Mouse (Mus musculus) hindbrain, embryonic 14.5 days (tissue): Measurements from ENCODE around the gene Zg16. TPM values are rescaled to one million over a fixed set of nuclear protein-coding genes. Genes with fewer than 3 reads are reported as not detected.
"Not testable (repeated sequence)": the region's sequence is repeated elsewhere in the genome, so short reads cannot be mapped to it uniquely, and the experiment has no call there.

Source experiments
- ATAC-seq: fragments of 200-750 bp; cut with Nextera tagmentation; 2 replicates; pipeline ENCODE4 v1.8.0; 2017; ENCODE audit warnings: moderate number of reproducible peaks, mild to moderate bottlenecking, moderate TSS enrichment, moderate library complexity; ENCODE audit not compliant: low FRiP score
- DNase-seq: peaks from one replicate; pipeline ENCODE4 v3.0.0-alpha.2; 2015; ENCODE audit warnings: low spot score
- H3K27ac ChIP-seq: fragments of 300-500 bp; sonication (generic); 2 replicates; pipeline ENCODE4 v1.5.1; 2014; ENCODE audit warnings: mild to moderate bottlenecking, moderate library complexity
- H3K27me3 ChIP-seq: fragments of 300-500 bp; sonication (generic); 2 replicates; pipeline ENCODE4 v1.6.1; 2014; ENCODE audit warnings: mild to moderate bottlenecking, low read length, mixed read lengths; ENCODE audit not compliant: control insufficient read depth, insufficient read depth
- H3K36me3 ChIP-seq: fragments of 300-500 bp; sonication (generic); replicated peaks from 2 replicates; pipeline ENCODE4 v1.6.1; 2014; ENCODE audit not compliant: control insufficient read depth, insufficient read depth
- H3K4me1 ChIP-seq: fragments of 300-500 bp; sonication (generic); replicated peaks from 2 replicates; pipeline ENCODE4 v1.6.1; 2014; ENCODE audit warnings: antibody characterized with exemption, low read length, mixed read lengths; ENCODE audit not compliant: control insufficient read depth, insufficient read depth
- H3K4me2 ChIP-seq: fragments of 300-500 bp; sonication (generic); replicated peaks from 2 replicates; pipeline ENCODE4 v1.6.1; 2014; ENCODE audit warnings: mild to moderate bottlenecking, moderate library complexity
- H3K4me3 ChIP-seq: fragments of 300-500 bp; sonication (generic); replicated peaks from 2 replicates; pipeline ENCODE4 v1.5.1; 2014; ENCODE audit warnings: mild to moderate bottlenecking, low read length
- H3K9ac ChIP-seq: fragments of 300-500 bp; sonication (generic); 2 replicates; pipeline ENCODE4 v1.6.1; 2014
- H3K9me3 ChIP-seq: fragments of 300-500 bp; sonication (generic); 2 replicates; pipeline ENCODE4 v1.6.1; 2016; ENCODE audit warnings: low read length; ENCODE audit not compliant: control insufficient read depth
- WGBS: fragments of 180-500 bp; shearing (Covaris S2); extraction: QIAGEN DNeasy Blood & Tissue Kit; methylation state at CpG from one replicate; pipeline ENCODE4 v1.1.7; 2014; 5-methylcytosine and 5-hydroxymethylcytosine counted together
- polyA plus RNA-seq: library from polyadenylated mRNA; unstranded; fragments of >200 nt; fragmentation: Nextera tagmentation; extraction: Ambion mirVana; gene quantifications from 2 replicates; pipeline ENCODE4 v1.2.1, GENCODE M21; 2014

Zg16 gene
- polyA plus RNA-seq, 1 experiment from 2014 or later = not detected

GRCm38 (mm10) chr7:127091114-127091896 lies 4.2 kb upstream of the Zg16 start, which contains the start of gene AI467606:
Gene AI467606 (plus strand): TSS chr7:127091359.
- no peak within 1 kb of the TSS; the same call in 1 of the 2 replicates for H3K4me2 ChIP-seq
- 79% methylated on average over 16 of the region's 16 CpGs for WGBS
- no peak for DNase-seq

DNA sequence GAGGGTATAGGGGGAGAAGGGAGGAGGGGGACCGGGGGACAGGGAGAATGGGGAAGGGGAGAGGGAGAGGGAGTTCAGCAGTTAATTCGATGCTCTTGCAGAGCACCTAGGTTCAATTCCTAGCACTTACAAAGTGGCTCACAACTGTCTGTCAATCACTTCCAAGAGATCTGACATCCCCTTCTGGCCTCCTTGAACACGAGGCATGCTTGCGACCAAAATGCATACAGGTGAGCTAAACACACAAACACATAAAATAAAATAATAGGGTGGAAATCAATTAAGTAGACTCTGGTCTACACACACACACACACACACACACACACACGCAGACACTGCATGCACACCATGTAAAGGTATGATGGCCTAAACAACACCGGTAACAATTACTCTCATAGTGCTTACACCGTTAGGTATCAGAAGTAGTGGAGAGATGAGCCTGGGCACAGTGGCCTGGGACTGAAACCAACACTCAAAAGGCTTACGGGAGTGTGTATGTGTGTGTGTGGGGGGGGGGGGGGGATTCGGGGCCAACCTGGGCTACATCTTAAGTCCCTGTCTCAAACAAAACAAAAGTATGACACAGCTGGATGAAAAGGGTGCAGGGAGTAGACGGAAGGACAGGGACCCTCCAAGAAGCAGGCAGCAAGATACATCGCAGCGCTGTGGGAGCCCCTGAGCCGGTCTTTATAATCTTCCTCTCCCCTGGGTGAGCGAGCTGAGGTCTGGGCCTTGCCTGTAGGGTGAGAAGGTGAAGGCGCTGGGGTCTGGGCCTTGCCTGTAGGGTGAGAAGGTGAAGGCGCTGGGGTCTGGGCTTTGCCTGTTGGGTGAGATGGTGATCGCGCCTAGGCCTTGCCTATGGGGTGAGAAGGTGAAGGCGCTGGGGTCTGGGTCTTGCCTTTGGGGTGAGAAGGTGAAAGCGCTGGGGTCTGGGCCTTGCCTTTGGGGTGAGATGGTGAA lies 3.3 kb upstream of the Zg16 start:
- Histone ChIP-seq H3K9ac (no peak overlapping the region), H3K9me3 (no peaks in the 10 kb centered on the region), H3K4me3 (no peak overlapping the region), H3K4me1 (no peaks in the 10 kb centered on the region), H3K36me3 (no peaks in the 10 kb centered on the region), H3K4me2 (no peak overlapping the region), H3K27ac (no peak overlapping the region), H3K27me3 (no peaks in the 10 kb centered on the region)
- DNase-seq = no peak
- ATAC-seq = no peak
- 88% methylated on average over 20 of the region's 20 CpGs for WGBS

More at GRCm38 (mm10) chr7:127091114-127091896, 4.2 kb upstream of the Zg16 start, which contains the start of gene AI467606:
- no peaks in the 10 kb centered on the region for H3K36me3 ChIP-seq
- no peak within 1 kb of the TSS for H3K4me3 ChIP-seq
- H3K9me3 ChIP-seq = no peaks in the 10 kb centered on the region
- H3K27ac ChIP-seq = no peak within 1 kb of the TSS
- H3K4me1 ChIP-seq = no peaks in the 10 kb centered on the region
- ATAC-seq = no peak
- no peaks in the 10 kb centered on the region for H3K27me3 ChIP-seq
- H3K9ac ChIP-seq = no peak within 1 kb of the TSS

DNA sequence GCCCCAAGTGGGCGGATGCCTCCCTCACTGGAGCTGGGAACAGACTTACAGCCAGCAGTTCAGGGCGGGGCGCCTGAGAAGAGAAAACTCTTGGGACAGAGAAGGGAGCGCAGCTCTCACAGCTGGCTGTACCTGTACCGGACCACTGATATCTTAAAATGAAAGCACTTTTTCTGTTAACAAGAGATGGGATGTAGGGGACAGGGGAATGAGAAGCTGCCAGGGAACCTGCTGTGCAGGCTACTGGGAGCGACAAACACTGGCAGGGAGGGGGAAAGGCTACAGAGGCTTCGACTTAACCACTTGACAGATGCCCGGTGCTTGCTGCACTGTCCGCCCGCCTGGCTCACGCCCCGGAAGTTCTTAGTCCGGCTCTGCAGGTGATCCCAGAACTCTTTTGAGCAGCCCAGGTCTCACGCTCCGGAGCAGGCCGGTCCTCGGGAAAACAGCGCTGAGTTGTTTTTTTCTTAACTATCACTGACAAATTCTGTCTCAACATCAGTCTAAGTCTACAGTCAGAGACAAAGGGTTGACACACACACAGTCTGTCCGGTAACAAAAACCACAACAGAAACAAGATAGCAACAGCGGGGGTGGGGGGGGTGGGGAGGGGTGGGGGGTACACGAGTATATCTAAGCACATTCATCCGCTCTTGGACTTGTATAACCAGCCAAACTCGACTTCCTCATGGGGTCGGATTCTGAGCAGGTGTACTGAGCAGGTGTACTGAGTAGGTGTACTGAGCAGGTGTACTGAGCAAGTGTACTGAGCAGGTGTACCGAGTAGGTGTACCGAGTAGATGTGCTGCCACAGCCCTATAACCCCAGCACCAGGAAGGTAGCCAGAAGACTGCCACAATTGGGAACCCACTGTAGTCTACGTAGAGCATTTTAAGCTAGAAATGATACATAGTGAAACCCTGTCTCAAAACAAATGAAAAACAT lies 2.0 kb upstream of the Zg16 start:
- DNase-seq = no peak

DNA sequence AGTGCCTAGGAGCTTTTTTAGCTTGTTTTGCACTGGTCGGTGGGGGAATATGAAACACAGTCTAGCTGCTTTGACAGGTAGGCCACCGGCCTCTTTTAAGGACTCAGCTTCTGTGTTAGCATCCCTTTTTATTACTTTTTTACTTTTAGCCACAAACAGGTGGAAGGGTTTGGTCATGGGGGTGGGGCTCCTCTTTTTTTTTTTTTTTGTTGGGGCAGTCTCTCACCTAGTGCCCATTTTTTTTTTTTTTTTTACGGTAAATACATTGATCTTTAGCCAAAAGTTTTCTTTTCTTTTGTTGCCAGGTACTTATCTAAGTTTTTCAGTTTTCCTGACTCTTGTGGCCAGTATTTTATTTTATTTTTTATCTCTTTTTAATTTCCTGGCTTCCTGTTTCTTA lies 955 bp upstream of the Zg16 start:
- 82% methylated on average over 3 of the region's 3 CpGs for WGBS
- H3K36me3 ChIP-seq = no peaks in the 10 kb centered on the region
- H3K4me2 ChIP-seq = no peak overlapping the region
- DNase-seq = no peak
- no peaks in the 10 kb centered on the region for H3K9me3 ChIP-seq
- no peaks in the 10 kb centered on the region for H3K4me1 ChIP-seq
- H3K9ac ChIP-seq = no peak overlapping the region
- H3K27me3 ChIP-seq = no peaks in the 10 kb centered on the region
- no peak overlapping the region for H3K4me3 ChIP-seq
- no peak for ATAC-seq
- no peak overlapping the region for H3K27ac ChIP-seq

More for the DNA sequence above, 2.0 kb upstream of the Zg16 start:
- ATAC-seq = no peak
- WGBS = 21% methylated on average over 27 of the region's 27 CpGs
- Histone ChIP-seq H3K9ac (peak overlapping the region; percentile 47; the same call in 1 of the 2 replicates), H3K9me3 (no peaks in the 10 kb centered on the region), H3K27me3 (no peaks in the 10 kb centered on the region), H3K4me3 (0 out of 2 replicates have a peak overlapping the region, but pooled peaks have one; percentile 5), H3K27ac (no peak overlapping the region), H3K4me1 (no peaks in the 10 kb centered on the region), H3K4me2 (peak overlapping the region; percentile 52), H3K36me3 (no peaks in the 10 kb centered on the region)

DNA sequence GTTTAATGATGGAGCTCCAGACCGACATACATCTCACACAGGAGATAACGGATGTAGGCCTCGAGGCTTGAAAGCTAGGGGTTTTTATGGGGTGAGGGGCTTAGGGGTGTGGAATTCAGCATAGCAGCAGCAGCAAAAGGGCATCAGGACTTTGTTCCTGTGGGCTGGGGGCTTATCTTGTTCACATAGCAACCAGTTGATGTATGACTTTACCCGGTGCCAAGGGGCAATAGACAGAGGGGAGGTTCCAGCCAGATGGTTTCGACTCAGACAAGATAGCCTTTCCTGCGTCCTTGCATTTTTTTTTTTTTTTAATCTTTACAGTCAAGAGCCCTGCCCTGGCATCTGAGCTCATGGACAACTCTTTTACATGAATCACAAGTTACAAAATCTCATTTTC lies 1.4 kb downstream of the Zg16 start:
- H3K36me3 ChIP-seq, H3K9ac ChIP-seq, H3K27ac ChIP-seq, H3K27me3 ChIP-seq, H3K4me3 ChIP-seq, H3K4me2 ChIP-seq, H3K9me3 ChIP-seq, DNase-seq, H3K4me1 ChIP-seq, ATAC-seq: not testable (repeated sequence)
- WGBS = 75% methylated on average over 6 of the region's 6 CpGs

GRCm38 (mm10) chr7:127084794-127085193 lies 2.3 kb downstream of the Zg16 start:
- 86% methylated on average over 2 of the region's 2 CpGs for WGBS
- ATAC-seq = no peak
- no peaks in the 10 kb centered on the region for H3K9me3 ChIP-seq

DNA sequence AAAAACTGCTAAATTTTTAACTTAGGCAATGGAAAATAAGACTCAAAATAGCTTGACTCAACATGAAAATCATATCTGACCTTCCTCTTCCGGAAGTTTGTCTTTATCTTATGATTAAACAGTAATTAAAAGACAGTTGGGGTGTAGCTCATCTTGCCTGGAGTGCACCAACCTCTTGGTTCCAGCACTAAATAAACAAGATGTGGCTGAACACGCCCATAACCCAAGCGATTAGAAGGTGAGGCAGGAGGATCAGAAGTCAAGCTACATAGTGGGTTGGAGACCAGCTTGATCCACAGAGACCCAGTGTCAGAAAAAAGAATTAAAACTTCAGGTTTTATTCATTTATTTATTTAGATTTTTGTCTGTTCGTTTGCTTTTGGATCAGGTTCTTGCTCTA lies 3.4 kb downstream of the Zg16 start:
- no peaks in the 10 kb centered on the region for H3K4me1 ChIP-seq
- ATAC-seq (no peak), DNase-seq (no peak)
- no peak overlapping the region for H3K27ac ChIP-seq
- no peak overlapping the region for H3K4me3 ChIP-seq
- H3K9me3 ChIP-seq = no peaks in the 10 kb centered on the region
- 86% methylated on average over 4 of the region's 4 CpGs for WGBS
- no peaks in the 10 kb centered on the region for H3K27me3 ChIP-seq
- no peak overlapping the region for H3K4me2 ChIP-seq
- no peaks in the 10 kb centered on the region for H3K36me3 ChIP-seq
- no peak overlapping the region for H3K9ac ChIP-seq

More at GRCm38 (mm10) chr7:127084794-127085193, 2.3 kb downstream of the Zg16 start:
- H3K36me3 ChIP-seq = no peaks in the 10 kb centered on the region
- no peak overlapping the region for H3K4me3 ChIP-seq
- no peaks in the 10 kb centered on the region for H3K4me1 ChIP-seq
- no peak overlapping the region for H3K4me2 ChIP-seq
- H3K27me3 ChIP-seq = no peaks in the 10 kb centered on the region
- DNase-seq = no peak
- H3K9ac ChIP-seq = no peak overlapping the region
- no peak overlapping the region for H3K27ac ChIP-seq

DNA sequence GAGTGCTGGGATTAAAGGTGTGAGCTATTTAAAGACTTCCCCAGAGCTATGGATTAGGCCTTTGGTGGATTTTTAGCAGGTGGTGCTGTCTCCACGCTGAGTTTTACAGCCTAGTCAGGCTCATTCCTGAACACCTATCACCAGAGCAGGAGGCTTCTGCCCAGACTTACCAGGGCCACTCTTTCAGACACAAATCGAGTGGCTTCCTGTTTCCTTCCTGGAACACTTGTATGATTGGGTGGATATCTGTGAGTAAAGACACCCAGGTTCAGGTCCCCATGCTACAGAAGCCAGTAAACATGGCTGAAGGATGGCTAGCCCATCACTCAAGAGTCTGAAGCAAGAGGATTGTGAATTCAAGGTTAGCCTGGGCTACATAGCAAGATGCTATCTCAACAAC lies 4.1 kb downstream of the Zg16 start:
- H3K27ac ChIP-seq = no peak overlapping the region

More for the DNA sequence above, 4.1 kb downstream of the Zg16 start:
- H3K4me3 ChIP-seq = no peak overlapping the region
- ATAC-seq (no peak), DNase-seq (no peak)
- H3K9ac ChIP-seq = no peak overlapping the region
- H3K9me3 ChIP-seq = no peaks in the 10 kb centered on the region
- 55% methylated on average over 2 of the region's 2 CpGs for WGBS
- no peaks in the 10 kb centered on the region for H3K4me1 ChIP-seq
- H3K4me2 ChIP-seq = no peak overlapping the region
- no peaks in the 10 kb centered on the region for H3K36me3 ChIP-seq
- H3K27me3 ChIP-seq = no peaks in the 10 kb centered on the region
